Mouse (Mus musculus) Patski (cell line): ENCODE data around the gene Rapgef1. TPM values are rescaled to one million over a fixed set of nuclear protein-coding genes. Genes with fewer than 3 reads are reported as not detected.

ENCODE experiments used
- ATAC-seq: fragments of 100-300 bp; one replicate; pipeline ENCODE4 v1.8.0; 2021
- CTCF ChIA-PET: fragments of 350-600 bp; sonication (Branson Sonifier 250); formaldehyde crosslinking; loops from one replicate; lab custom pipeline; 2022; ENCODE audit warnings: inconsistent platforms; lab: Charles Lee
- POLR2A ChIA-PET: fragments of 350-600 bp; sonication (Branson Sonifier 250); formaldehyde crosslinking; loops from one replicate; lab custom pipeline; 2022; ENCODE audit warnings: antibody characterized with exemption, inconsistent platforms; lab: Charles Lee
- DNase-seq: peaks from one replicate; pipeline ENCODE4 v3.0.0-alpha.2; 2011; ENCODE audit warnings: low read depth, low spot score
- H3K27me3 ChIP-seq: fragments of 371-371 bp; one replicate; pipeline ENCODE4 v1.5.1; 2021
- CTCF ChIP-seq: fragments of 100-300 bp; IDR thresholded peaks from one replicate; pipeline ENCODE4 v1.5.1; 2021
- in situ Hi-C: fragments of 300-500 bp; cut with MboI; formaldehyde crosslinking; loops from 3 replicates; pipeline ENCODE4 v1.11.1; 2018; ENCODE audit warnings: low pct_unique_long_range_greater_than_20kb, mixed read lengths
- polyA plus RNA-seq: library from polyadenylated mRNA; unstranded; gene quantifications from one replicate; pipeline ENCODE4 v1.2.3, GENCODE M21; 2021

Gene Rapgef1
- polyA plus RNA-seq, 1 experiment from 2014 or later = 45.4 TPM

DNA sequence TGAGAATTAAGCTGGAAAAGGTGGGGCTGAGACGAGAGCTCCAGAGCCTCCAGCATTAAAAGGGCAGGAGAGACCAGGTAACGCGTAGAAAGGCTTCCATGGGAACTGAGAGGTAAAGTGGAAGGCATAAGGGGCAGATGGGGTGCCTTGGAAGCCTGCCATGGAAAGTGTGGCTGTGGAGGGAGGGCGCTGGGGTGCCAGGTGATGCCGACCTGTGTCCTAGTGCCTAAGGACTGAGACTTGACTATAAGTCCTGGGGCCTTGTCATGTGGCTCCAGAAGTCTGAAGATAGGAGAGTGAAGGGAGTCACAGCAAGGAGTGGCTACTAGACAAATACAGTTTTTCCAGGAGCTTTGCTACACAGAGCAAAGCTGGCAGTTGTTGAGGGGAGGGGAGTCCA lies 32.4 kb downstream of the Rapgef1 start:
- H3K27me3 ChIP-seq = no peaks in the 10 kb centered on the region
- ATAC-seq (no peak), DNase-seq (no peak)
- in situ Hi-C loops = no loop called here
- no peak for TF ChIP-seq CTCF
- POLR2A ChIA-PET = interaction anchor here (0.6 kb wide), 1 partner anchor 42 kb away, joined by 3 read pairs; no protein-coding TSS in a partner anchor
- CTCF ChIA-PET = interaction anchor here (1.1 to 2.7 kb wide), 9 partner anchors 8 to 36 kb away, joined by 3 to 13 read pairs (median 3); partner anchors contain the start of gene Rapgef1

DNA sequence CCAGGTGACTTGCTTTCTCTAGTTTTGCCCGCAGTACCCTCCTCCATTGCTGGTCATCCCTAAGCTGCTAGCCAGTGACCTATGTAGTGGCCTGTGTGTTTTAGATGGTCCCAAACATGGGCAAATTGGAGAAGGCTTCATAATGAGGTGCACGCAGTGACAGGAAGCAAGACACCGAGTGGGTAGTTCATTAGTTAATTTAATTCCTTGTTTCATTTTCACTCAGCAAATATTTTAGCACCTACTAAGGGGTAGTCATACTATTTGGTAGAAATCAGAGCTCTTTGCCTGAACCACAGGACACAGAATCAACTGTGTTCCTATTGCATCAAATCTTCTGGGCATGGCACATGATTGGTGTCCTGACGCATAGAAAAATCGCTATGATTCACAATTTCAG lies 35.9 kb downstream of the Rapgef1 start:
- in situ Hi-C loops = no loop called here
- TF ChIP-seq CTCF = no peak
- H3K27me3 ChIP-seq = no peaks in the 10 kb centered on the region
- DNase-seq (no peak), ATAC-seq (no peak)
- CTCF ChIA-PET = interaction anchor here (2.1 kb wide), 1 partner anchor 14 kb away, joined by 5 read pairs; no protein-coding TSS in a partner anchor
- POLR2A ChIA-PET = no interaction called here

DNA sequence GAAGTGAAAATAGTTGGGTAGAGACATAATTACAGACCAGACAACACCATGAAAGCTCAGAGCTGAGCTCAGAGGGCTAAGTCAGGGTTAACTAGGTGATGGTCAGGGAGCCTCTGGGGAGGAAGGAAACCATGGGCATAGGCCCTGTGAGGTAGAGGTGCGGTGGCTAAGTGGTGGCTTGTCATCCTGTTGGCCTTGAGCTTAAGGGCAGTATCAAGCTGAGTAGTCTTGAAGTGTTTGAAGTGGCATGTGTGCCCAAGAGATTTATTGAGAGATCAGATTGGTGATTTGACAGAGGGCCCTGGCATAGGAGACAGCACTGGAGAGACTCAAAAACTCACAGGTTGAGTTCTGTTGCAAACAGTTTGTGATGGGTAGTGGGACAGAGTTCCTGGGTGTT lies 36.6 kb downstream of the Rapgef1 start:
- no peak for DNase-seq
- no peak for TF ChIP-seq CTCF
- no peak for ATAC-seq
- POLR2A ChIA-PET = no interaction called here
- CTCF ChIA-PET = interaction anchor here (2.1 kb wide), 1 partner anchor 14 kb away, joined by 5 read pairs; no protein-coding TSS in a partner anchor
- in situ Hi-C loops = no loop called here
- no peaks in the 10 kb centered on the region for H3K27me3 ChIP-seq

DNA sequence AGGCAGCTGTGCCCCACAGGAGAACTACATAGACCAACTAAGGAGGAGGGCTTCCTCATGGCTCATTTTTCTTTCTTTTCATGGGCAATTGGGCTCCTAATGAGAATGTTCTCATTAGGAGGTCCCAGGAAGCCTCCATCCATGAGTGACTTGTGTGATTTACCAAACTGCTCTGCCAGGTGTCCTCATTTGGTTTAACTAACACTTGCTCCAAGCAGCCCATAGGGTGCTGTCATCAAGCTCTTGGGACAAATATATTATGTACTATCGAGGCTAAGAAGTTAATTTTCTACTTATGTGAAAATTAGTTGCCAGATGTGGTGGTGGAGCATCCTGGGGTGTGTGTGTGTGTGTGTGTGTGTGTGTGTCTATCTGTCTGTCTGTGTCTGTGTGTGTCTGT lies 37.6 kb downstream of the Rapgef1 start:
- POLR2A ChIA-PET = no interaction called here
- no peak for ATAC-seq
- in situ Hi-C loops = no loop called here
- CTCF ChIA-PET = interaction anchor here (0.9 to 2.1 kb wide), 4 partner anchors 11 to 34 kb away, joined by 3 to 5 read pairs (median 4); no protein-coding TSS in a partner anchor
- no peak for DNase-seq
- no peaks in the 10 kb centered on the region for H3K27me3 ChIP-seq
- TF ChIP-seq CTCF = no peak

DNA sequence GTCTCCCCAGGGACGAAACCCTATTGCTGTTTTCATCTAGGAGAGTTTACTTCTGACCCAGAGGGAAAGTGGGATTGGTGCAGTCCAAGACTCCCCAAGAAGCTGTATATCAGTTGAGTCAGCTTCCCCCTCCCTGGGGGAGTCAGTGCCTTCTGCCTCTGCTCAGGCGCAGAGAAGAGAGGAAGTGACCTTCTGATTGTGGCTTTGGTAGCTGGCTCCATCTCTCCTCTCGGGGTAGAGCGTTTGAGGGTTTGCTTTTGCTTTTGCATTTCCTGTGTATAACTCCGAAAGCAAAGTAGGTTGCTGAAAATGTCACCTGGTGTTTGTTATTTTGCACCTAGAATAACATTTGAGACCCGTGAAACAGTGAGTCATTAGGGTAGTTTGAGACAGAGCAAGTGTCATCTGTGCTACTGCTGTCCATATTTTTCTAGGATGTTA lies 42.3 kb downstream of the Rapgef1 start:
- ATAC-seq (no peak), DNase-seq (no peak)
- CTCF ChIA-PET = interaction anchor here (1.0 to 3.3 kb wide), 6 partner anchors 8 to 43 kb away, joined by 3 to 20 read pairs (median 4); partner anchors contain the start of gene Rapgef1
- POLR2A ChIA-PET = interaction anchor here (1.0 kb wide), 1 partner anchor 17 kb away, joined by 4 read pairs; no protein-coding TSS in a partner anchor
- TF ChIP-seq CTCF = no peak
- in situ Hi-C loops = no loop called here
- no peaks in the 10 kb centered on the region for H3K27me3 ChIP-seq

DNA sequence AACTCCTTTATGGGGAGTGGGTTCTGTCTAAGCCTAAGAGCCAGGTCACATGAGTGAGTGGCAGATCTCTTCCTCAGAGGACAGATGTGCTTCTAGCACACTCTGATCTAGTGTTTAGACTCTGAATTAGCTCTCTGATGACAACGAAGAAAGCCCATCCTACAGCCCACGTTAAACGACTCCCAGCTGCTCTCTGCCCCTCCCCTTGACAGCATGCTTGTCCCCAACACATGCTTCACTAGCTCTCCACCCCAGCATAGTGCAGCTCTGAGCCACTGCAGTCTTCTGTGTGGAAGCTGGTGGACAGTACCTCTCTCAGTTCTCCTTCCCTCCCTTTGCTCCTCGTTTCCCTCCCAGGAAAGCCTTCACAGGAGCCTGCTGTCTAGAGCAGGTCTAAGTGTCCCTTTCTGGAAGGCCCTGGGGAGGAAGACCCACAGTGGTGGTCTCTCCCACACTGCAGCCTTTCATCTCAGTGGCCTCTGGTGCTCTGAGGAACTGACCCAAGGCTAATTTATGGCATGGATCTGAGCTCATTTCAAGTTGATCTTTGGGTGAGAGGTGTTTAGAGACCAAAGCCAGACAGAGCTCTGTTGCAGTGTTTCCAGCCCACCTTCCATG lies 43.8 kb downstream of the Rapgef1 start:
- in situ Hi-C loops = no loop called here
- ATAC-seq = no peak
- ChIA-PET CTCF (interaction anchor here (1.5 kb wide), 2 partner anchors 13 to 45 kb away, joined by 4 to 6 read pairs; partner anchors contain the start of gene Rapgef1), POLR2A (no interaction called here)
- no peaks in the 10 kb centered on the region for H3K27me3 ChIP-seq
- DNase-seq = no peak
- no peak for TF ChIP-seq CTCF

DNA sequence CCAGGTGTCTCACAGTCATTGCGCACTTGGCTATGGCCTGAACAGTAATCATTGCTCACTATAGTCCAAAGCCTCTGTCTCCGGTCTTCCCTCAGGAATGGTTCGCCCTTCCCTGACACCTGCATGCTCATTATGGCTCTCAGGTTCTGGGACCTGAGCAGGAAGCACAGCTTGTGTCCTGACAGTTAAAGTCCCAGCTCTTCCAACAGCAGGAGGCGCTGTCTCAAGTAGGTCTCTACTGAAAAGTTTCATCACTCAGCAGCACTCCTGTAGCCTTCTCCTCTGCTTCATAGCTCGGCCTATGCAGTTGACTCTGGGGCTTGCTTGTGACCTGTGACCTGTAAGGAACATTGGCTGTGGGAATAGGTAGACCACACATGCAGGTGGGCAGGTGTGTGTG lies 45.9 kb downstream of the Rapgef1 start:
- POLR2A ChIA-PET = interaction anchor here (0.9 kb wide), 1 partner anchor 40 kb away, joined by 3 read pairs; no protein-coding TSS in a partner anchor
- ATAC-seq (no peak), DNase-seq (no peak)
- CTCF ChIA-PET = interaction anchor here (1.0 to 1.6 kb wide), 4 partner anchors 14 to 66 kb away, joined by 3 read pairs; no protein-coding TSS in a partner anchor
- H3K27me3 ChIP-seq = no peaks in the 10 kb centered on the region
- no peak for TF ChIP-seq CTCF
- in situ Hi-C loops = no loop called here

DNA sequence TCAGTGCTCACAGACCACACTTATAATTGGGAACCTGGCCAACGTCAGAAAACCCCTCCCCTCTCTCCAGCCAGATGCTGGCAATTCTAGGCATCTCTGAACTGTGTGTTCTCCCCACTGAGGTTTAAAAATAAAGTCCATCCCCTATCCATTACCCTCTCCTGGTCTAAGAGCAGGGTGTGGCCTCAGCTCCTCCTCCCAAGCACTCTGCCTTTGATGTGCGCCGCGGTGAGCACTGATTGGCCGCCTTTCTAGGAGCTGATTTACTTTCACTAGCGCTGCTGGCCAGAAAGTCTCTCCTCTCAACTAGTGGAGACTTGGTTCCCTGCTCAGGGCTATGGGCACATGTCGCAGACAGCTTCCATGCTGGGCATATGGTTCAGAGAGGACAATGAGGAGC lies 47.1 kb downstream of the Rapgef1 start:
- no peaks in the 10 kb centered on the region for H3K27me3 ChIP-seq
- CTCF ChIA-PET = interaction anchor here (1.0 to 1.6 kb wide), 3 partner anchors 16 to 25 kb away, joined by 3 read pairs; no protein-coding TSS in a partner anchor
- no peak for ATAC-seq
- POLR2A ChIA-PET = no interaction called here
- TF ChIP-seq CTCF = no peak
- in situ Hi-C loops = no loop called here
- DNase-seq = no peak

DNA sequence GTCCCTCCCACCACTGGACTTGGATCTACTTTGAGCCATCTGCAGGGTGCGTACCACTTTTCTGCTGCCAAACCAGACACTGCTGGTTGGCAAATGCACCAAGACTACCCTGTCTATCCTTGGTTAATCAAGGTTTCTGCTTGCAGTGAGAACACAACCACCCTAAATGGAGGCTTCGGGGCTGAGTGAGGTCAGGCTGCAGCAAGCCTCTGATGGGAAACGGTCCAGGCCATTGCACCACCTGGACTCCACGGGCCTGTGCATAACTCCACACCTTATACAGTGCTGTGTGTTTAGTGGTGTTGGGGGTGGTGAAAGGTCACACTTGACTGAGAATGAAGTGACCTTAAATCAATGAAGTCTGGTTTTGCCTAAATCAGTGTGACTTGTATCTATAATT lies 47.6 kb downstream of the Rapgef1 start:
- in situ Hi-C loops = no loop called here
- POLR2A ChIA-PET = no interaction called here
- CTCF ChIA-PET = interaction anchor here (0.6 to 1.0 kb wide), 2 partner anchors 15 to 16 kb away, joined by 3 read pairs; no protein-coding TSS in a partner anchor

DNA sequence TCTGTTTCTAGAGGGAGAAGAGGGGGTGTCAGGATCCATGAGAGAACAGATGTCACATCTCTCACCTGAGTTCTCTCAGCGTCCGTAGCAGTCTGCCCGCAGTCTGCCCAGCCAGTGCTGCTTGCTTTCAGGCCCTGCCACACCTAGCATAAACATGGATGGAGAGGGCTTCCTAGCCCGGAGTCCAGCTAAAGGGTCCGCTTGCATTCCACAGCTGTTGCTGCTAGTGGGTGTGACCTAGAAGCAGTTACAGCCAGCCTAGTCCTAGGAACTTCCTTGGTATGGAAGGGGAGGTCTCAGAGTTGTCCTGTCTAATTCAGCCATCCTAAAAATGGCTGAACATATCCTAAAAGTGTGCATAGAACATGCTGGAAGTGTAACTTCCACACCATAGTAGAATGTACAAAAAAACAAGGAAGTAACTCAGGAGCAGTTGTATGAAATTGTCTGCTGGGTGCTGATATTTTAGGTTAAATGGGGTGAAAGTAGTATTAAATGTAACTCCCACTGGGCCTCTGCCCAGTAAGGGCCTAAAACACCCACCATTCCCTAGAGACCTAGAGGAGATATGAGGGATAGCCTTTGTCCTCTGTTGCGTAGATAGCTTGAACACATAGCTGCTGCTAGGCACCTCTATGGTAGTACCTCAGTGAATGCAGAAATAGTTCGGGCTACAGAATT lies 48.6 kb downstream of the Rapgef1 start:
- no peak for TF ChIP-seq CTCF
- DNase-seq (no peak), ATAC-seq (no peak)
- H3K27me3 ChIP-seq = no peaks in the 10 kb centered on the region
- POLR2A ChIA-PET = interaction anchor here (0.6 kb wide), 1 partner anchor 1228 kb away, joined by 4 read pairs; no protein-coding TSS in a partner anchor
- CTCF ChIA-PET = interaction anchor here (1.3 to 3.4 kb wide), 4 partner anchors 7 to 50 kb away, joined by 4 to 23 read pairs (median 16); partner anchors contain the start of gene Rapgef1
- in situ Hi-C loops = no loop called here

More for the DNA sequence above, 47.6 kb downstream of the Rapgef1 start:
- DNase-seq (no peak), ATAC-seq (no peak)
- TF ChIP-seq CTCF = no peak
- no peaks in the 10 kb centered on the region for H3K27me3 ChIP-seq
